Mouse (Mus musculus) fibroblast of lung, adult 2 months (primary cell): ENCODE results near the gene Atp5k.

Source experiments
- DNase-seq: peaks from one replicate; pipeline ENCODE4 v3.0.0-alpha.2; 2011; ENCODE audit warnings: low read depth

The Atp5k gene

GRCm38 (mm10) chr5:108423427-108423826, 10.8 kb downstream of the Atp5k start:
- DNase-seq, result no peak

- DNase-seq, result no peak
Observed at GRCm38 (mm10) chr5:108422741-108423140, 11.5 kb downstream of the Atp5k start.

- no peak for DNase-seq
Observed at GRCm38 (mm10) chr5:108414711-108415110, 19.5 kb downstream of the Atp5k start.

GRCm38 (mm10) chr5:108406977-108407376, 27.3 kb downstream of the Atp5k start:
- DNase-seq, result no peak

GRCm38 (mm10) chr5:108405460-108405859, 28.8 kb downstream of the Atp5k start:
- DNase-seq, result no peak

- no peak for DNase-seq
Observed at GRCm38 (mm10) chr5:108403453-108403852, 30.8 kb downstream of the Atp5k start.

GRCm38 (mm10) chr5:108389744-108390143, 44.5 kb downstream of the Atp5k start:
- no peak for DNase-seq

- no peak for DNase-seq
Observed at GRCm38 (mm10) chr5:108388201-108388600, 46.0 kb downstream of the Atp5k start, which contains the start of gene Pde6b. TSS of gene Pde6b (plus strand) at chr5:108388391.

GRCm38 (mm10) chr5:108386449-108386848, 47.8 kb downstream of the Atp5k start:
- no peak for DNase-seq

GRCm38 (mm10) chr5:108385632-108386031, 48.6 kb downstream of the Atp5k start:
- DNase-seq, result no peak
